In genomic region chr16:11203600-11204390, GRCm38 (mm10) we compare ENCODE assay signal across 8 mouse cellular contexts. TPM values are rescaled to one million over a fixed set of nuclear protein-coding genes. Genes with fewer than 3 reads are reported as not detected.
DNase-seq lines count a peak whose midpoint lies in the region; ATAC-seq lines count a peak whose summit lies in the region.

No protein-coding gene starts in this region.

- no peaks in the 10 kb centered on the region for H3K27me3 ChIP-seq in lung, embryonic 16.5 days (ENCODE audit: control insufficient read depth, insufficient read depth, low read depth, low read length)
- no peaks in the 10 kb centered on the region for H3K27me3 ChIP-seq in hindbrain, embryonic 15.5 days
- H3K27me3 ChIP-seq in midbrain, embryonic 15.5 days (replicated peaks), result no peaks in the 10 kb centered on the region

- peak overlapping the region; percentile 88 for H3K4me3 ChIP-seq in lung, embryonic 16.5 days (ENCODE audit: low read length)
- peak overlapping the region; percentile 75 for H3K4me3 ChIP-seq in hindbrain, embryonic 15.5 days
- H3K4me3 ChIP-seq in midbrain, embryonic 15.5 days, result peak overlapping the region; percentile 94

- peak overlapping the region; percentile 84 for H3K27ac ChIP-seq in lung, embryonic 16.5 days (ENCODE audit: low read length)
- peak overlapping the region; percentile 78 for H3K27ac ChIP-seq in hindbrain, embryonic 15.5 days (replicated peaks)
- peak overlapping the region; percentile 67 for H3K27ac ChIP-seq in midbrain, embryonic 15.5 days

- H3K9me3 ChIP-seq in lung, embryonic 16.5 days (ENCODE audit: control insufficient read depth, low read length), result no peaks in the 10 kb centered on the region
- no peaks in the 10 kb centered on the region for H3K9me3 ChIP-seq in hindbrain, embryonic 15.5 days
- H3K9me3 ChIP-seq in midbrain, embryonic 15.5 days, result no peaks in the 10 kb centered on the region

- H3K4me1 ChIP-seq in lung, embryonic 16.5 days (replicated peaks; ENCODE audit: control insufficient read depth, insufficient read depth, low read length), result peaks cover 15% of the 10 kb centered on the region
- peaks cover 32% of the 10 kb centered on the region for H3K4me1 ChIP-seq in hindbrain, embryonic 15.5 days (replicated peaks)
- H3K4me1 ChIP-seq in midbrain, embryonic 15.5 days, result peaks cover 30% of the 10 kb centered on the region

- 3% methylated on average over 24 of the region's 24 CpGs for WGBS in lung, embryonic 16.5 days
- 8% methylated on average over 24 of the region's 24 CpGs for WGBS in hindbrain, embryonic 15.5 days
- WGBS in midbrain, embryonic 15.5 days, result 8% methylated on average over 24 of the region's 24 CpGs

- H3K9ac ChIP-seq in lung, embryonic 16.5 days (ENCODE audit: low read length), result peak overlapping the region; percentile 92
- H3K9ac ChIP-seq in hindbrain, embryonic 15.5 days, result peak overlapping the region; percentile 85
- H3K9ac ChIP-seq in midbrain, embryonic 15.5 days, result peak overlapping the region; percentile 67

- H3K4me2 ChIP-seq in lung, embryonic 16.5 days (ENCODE audit: low read depth, low read length), result peak overlapping the region; percentile 67
- H3K4me2 ChIP-seq in hindbrain, embryonic 15.5 days, result peak overlapping the region; percentile 95
- H3K4me2 ChIP-seq in midbrain, embryonic 15.5 days, result peak overlapping the region; percentile 84

- H3K36me3 ChIP-seq in lung, embryonic 16.5 days (ENCODE audit: control insufficient read depth, insufficient read depth, low read length), result peaks cover 22% of the 10 kb centered on the region
- peaks cover 33% of the 10 kb centered on the region for H3K36me3 ChIP-seq in hindbrain, embryonic 15.5 days
- peaks cover 20% of the 10 kb centered on the region; the same call in 1 of the 2 replicates for H3K36me3 ChIP-seq in midbrain, embryonic 15.5 days (replicated peaks)

- ATAC-seq in lung, embryonic 16.5 days (ENCODE audit: low read depth), result peak; percentile 51
- 0 out of 2 replicates have a peak, but pooled peaks have one; percentile 45 for ATAC-seq in hindbrain, embryonic 15.5 days (ENCODE audit: low FRiP score, low read depth)
- ATAC-seq in midbrain, embryonic 15.5 days (replicated peaks), result peak; percentile 64

- no peak for DNase-seq in lung, adult 18-20 months
- DNase-seq in c-Kit-positive CD71-negative TER-119-negative erythroid progenitor cells, embryonic 14.5 days (ENCODE audit: low read depth), result peak; percentile 6
- DNase-seq in retina, postnatal 1 day, result no peak
- no peak for DNase-seq in layer of hippocampus, postnatal 36 days
- no peak for DNase-seq in urinary bladder, postnatal 25 days (ENCODE audit: low spot score)

RNA-seq across cellular contexts. Expression of gene Rsl1d1, which starts 0.7 kb away (rescaled TPM):
- polyA plus RNA-seq in lung, embryonic 16.5 days (2015; fragmentation: Nextera tagmentation; extraction: Ambion mirVana), result 138 and 144 TPM in 2 replicates
- 119 and 130 TPM in 2 replicates for polyA plus RNA-seq in hindbrain, embryonic 15.5 days (2015; fragmentation: Nextera tagmentation; extraction: Ambion mirVana)
- 119 and 122 TPM in 2 replicates for polyA plus RNA-seq in midbrain, embryonic 15.5 days (2015; fragmentation: Nextera tagmentation; extraction: Ambion mirVana)
- 10 to 100 TPM; 51.9 to 57.7 TPM for total RNA-seq in layer of hippocampus, postnatal 36 days (2021)

RNA-seq across cellular contexts. Expression of gene Zc3h7a, which starts 27.6 kb away (rescaled TPM):
- 107 and 109 TPM in 2 replicates for polyA plus RNA-seq in lung, embryonic 16.5 days (2015; fragmentation: Nextera tagmentation; extraction: Ambion mirVana)
- polyA plus RNA-seq in hindbrain, embryonic 15.5 days (2015; fragmentation: Nextera tagmentation; extraction: Ambion mirVana), result 70.1 and 73.8 TPM in 2 replicates
- polyA plus RNA-seq in midbrain, embryonic 15.5 days (2015; fragmentation: Nextera tagmentation; extraction: Ambion mirVana), result 74.5 and 84.6 TPM in 2 replicates
- 10 to 100 TPM; 70.6 to 99.7 TPM for total RNA-seq in layer of hippocampus, postnatal 36 days (2021)

RNA-seq across cellular contexts. Expression of gene Gspt1, which starts 50.3 kb away (rescaled TPM):
- polyA plus RNA-seq in lung, embryonic 16.5 days (2015; fragmentation: Nextera tagmentation; extraction: Ambion mirVana), result 57.5 and 60.1 TPM in 2 replicates
- polyA plus RNA-seq in hindbrain, embryonic 15.5 days (2015; fragmentation: Nextera tagmentation; extraction: Ambion mirVana), result 49.5 and 51.2 TPM in 2 replicates
- polyA plus RNA-seq in midbrain, embryonic 15.5 days (2015; fragmentation: Nextera tagmentation; extraction: Ambion mirVana), result 46.8 and 48.6 TPM in 2 replicates
- total RNA-seq in layer of hippocampus, postnatal 36 days (2021), result 10 to 100 TPM; 89.2 to 91.2 TPM
